Mouse (Mus musculus) lung, embryonic 15.5 days (tissue): ENCODE measurements around the gene Tfap2e. TPM values are rescaled to one million over a fixed set of nuclear protein-coding genes. Genes with fewer than 3 reads are reported as not detected.

Experiments used
- ATAC-seq: fragments of 200-750 bp; cut with Nextera tagmentation; 2 replicates; pipeline ENCODE4 v1.8.0; 2017; ENCODE audit warnings: moderate number of reproducible peaks, borderline replicate concordance; ENCODE audit not compliant: low FRiP score, low TSS enrichment; ENCODE audit errors: extremely low read depth
- H3K27ac ChIP-seq: fragments of 300-500 bp; sonication (generic); 2 replicates; pipeline ENCODE4 v1.5.1; 2015; ENCODE audit warnings: moderate library complexity, mild to moderate bottlenecking, inconsistent platforms
- H3K27me3 ChIP-seq: fragments of 300-500 bp; sonication (generic); 2 replicates; pipeline ENCODE4 v1.6.1; 2015; ENCODE audit warnings: inconsistent platforms
- H3K36me3 ChIP-seq: fragments of 300-500 bp; sonication (generic); 2 replicates; pipeline ENCODE4 v1.6.1; 2015; ENCODE audit warnings: inconsistent platforms
- H3K4me1 ChIP-seq: fragments of 300-500 bp; sonication (generic); 2 replicates; pipeline ENCODE4 v1.6.1; 2015; ENCODE audit warnings: inconsistent platforms
- H3K4me2 ChIP-seq: fragments of 300-500 bp; sonication (generic); 2 replicates; pipeline ENCODE4 v1.6.1; 2015; ENCODE audit warnings: inconsistent platforms, mild to moderate bottlenecking, moderate library complexity
- H3K4me3 ChIP-seq: fragments of 300-500 bp; sonication (generic); 2 replicates; pipeline ENCODE4 v1.5.1; 2015; ENCODE audit warnings: mild to moderate bottlenecking, inconsistent platforms
- H3K9ac ChIP-seq: fragments of 300-500 bp; sonication (generic); 2 replicates; pipeline ENCODE4 v1.6.1; 2015; ENCODE audit warnings: inconsistent platforms
- H3K9me3 ChIP-seq: fragments of 300-500 bp; sonication (generic); 2 replicates; pipeline ENCODE4 v1.6.1; 2016; ENCODE audit warnings: inconsistent platforms
- WGBS: fragments of 180-500 bp; shearing (Covaris S2); methylation state at CpG from one replicate; pipeline ENCODE4 v1.1.7; 2015; 5-methylcytosine and 5-hydroxymethylcytosine counted together
- polyA plus RNA-seq: library from polyadenylated mRNA; unstranded; fragments of >200 nt; fragmentation: Nextera tagmentation; extraction: Ambion mirVana; gene quantifications from 2 replicates; pipeline ENCODE4 v1.2.1, GENCODE M21; 2015

Gene Tfap2e
- polyA plus RNA-seq, 1 experiment from 2014 or later: 0.09 TPM

- Histone ChIP-seq H3K36me3 (peaks cover 28% of the 10 kb centered on the region), H3K27me3 (no peaks in the 10 kb centered on the region), H3K4me2 (peak overlapping the region; percentile 96; the same call in 1 of the 2 replicates), H3K27ac (no peak overlapping the region), H3K9ac (no peak overlapping the region), H3K4me3 (no peak overlapping the region), H3K4me1 (peaks cover 46% of the 10 kb centered on the region), H3K9me3 (no peaks in the 10 kb centered on the region)
- ATAC-seq: no peak
- WGBS: 66% methylated on average over 8 of the region's 8 CpGs
Observed at GRCm38 (mm10) chr4:126750863-126751555, 15.0 kb upstream of the Tfap2e start.

DNA sequence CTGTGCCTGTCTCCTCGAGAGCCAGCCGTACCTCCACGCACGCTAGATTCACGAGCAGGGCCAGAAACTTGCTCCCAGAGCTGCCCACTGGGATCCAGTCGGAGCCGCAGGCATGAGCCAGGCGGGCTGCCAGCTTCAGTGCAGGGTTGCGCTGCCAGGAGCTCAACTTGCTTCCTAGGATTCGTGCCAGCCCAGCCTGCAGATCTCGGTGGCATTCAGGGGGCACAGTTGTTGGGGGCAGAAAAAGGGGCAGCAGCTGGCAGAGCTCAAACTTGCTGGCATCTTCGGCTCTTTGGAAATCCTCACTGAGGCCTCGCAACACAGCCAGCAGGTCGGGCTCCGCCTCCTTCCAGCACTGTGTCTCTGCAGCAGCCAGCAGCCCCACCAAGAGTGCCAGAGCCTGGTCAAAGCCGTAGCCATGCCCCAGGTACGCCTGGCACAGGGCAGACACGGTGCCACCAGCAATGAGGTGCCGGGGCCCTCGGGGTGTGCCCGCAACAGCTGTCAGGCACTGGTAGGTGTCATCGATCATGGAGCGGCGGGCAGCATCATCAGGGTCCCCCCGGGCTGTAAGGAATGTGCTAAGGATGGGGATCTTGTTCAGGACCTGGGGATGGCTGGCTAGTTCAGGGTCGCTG lies 14.1 kb upstream of the Tfap2e start:
- Histone ChIP-seq H3K9me3 (no peaks in the 10 kb centered on the region), H3K4me3 (no peak overlapping the region), H3K36me3 (peaks cover 33% of the 10 kb centered on the region), H3K4me2 (no peak overlapping the region), H3K4me1 (peaks cover 40% of the 10 kb centered on the region), H3K9ac (no peak overlapping the region), H3K27ac (no peak overlapping the region), H3K27me3 (no peaks in the 10 kb centered on the region)
- ATAC-seq: no peak
- WGBS: 82% methylated on average over 26 of the region's 26 CpGs

DNA sequence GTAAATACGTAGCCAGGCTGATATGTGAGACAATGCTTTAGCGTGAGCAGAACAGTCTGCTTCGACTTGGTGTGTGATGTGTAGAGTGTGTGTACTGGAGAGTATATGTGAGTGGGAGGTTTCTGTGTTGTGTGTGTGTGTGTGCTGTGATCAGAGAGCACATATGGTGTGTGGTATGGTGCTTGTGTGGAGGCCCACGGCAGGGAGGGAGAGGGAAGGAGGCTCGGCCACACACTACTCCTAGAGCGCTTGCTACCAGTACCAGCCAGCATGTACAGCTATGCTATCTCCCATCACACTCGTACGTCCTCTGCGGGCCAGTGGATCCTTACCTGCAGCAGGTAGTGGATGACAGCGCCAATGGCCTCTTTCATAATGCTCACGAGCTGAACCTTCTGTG lies 13.5 kb upstream of the Tfap2e start:
- no peaks in the 10 kb centered on the region for H3K9me3 ChIP-seq
- no peak for ATAC-seq
- peaks cover 39% of the 10 kb centered on the region for H3K36me3 ChIP-seq
- 84% methylated on average over 11 of the region's 11 CpGs for WGBS
- H3K4me3 ChIP-seq: no peak overlapping the region
- H3K9ac ChIP-seq: no peak overlapping the region
- H3K4me1 ChIP-seq: peaks cover 35% of the 10 kb centered on the region
- H3K4me2 ChIP-seq: no peak overlapping the region
- no peaks in the 10 kb centered on the region for H3K27me3 ChIP-seq
- no peak overlapping the region for H3K27ac ChIP-seq

GRCm38 (mm10) chr4:126748381-126748780 lies 12.3 kb upstream of the Tfap2e start:
- H3K4me3 ChIP-seq: no peak overlapping the region
- H3K27me3 ChIP-seq: no peaks in the 10 kb centered on the region
- H3K36me3 ChIP-seq: peaks cover 43% of the 10 kb centered on the region
- H3K27ac ChIP-seq: no peak overlapping the region
- H3K4me1 ChIP-seq: peaks cover 31% of the 10 kb centered on the region
- H3K4me2 ChIP-seq: no peak overlapping the region
- no peak for ATAC-seq
- H3K9me3 ChIP-seq: no peaks in the 10 kb centered on the region
- no peak overlapping the region for H3K9ac ChIP-seq
- 92% methylated on average over 8 of the region's 8 CpGs for WGBS

- H3K27me3 ChIP-seq: no peaks in the 10 kb centered on the region
- no peak overlapping the region for H3K4me3 ChIP-seq
- 72% methylated on average over 10 of the region's 10 CpGs for WGBS
- H3K36me3 ChIP-seq: peaks cover 43% of the 10 kb centered on the region
- H3K4me1 ChIP-seq: peaks cover 20% of the 10 kb centered on the region
- no peak overlapping the region for H3K27ac ChIP-seq
- no peak for ATAC-seq
- no peak overlapping the region for H3K9ac ChIP-seq
- no peak overlapping the region for H3K4me2 ChIP-seq
- H3K9me3 ChIP-seq: no peaks in the 10 kb centered on the region
Observed at GRCm38 (mm10) chr4:126746194-126746840, 10.3 kb upstream of the Tfap2e start.

GRCm38 (mm10) chr4:126745506-126746193 lies 9.6 kb upstream of the Tfap2e start:
- no peaks in the 10 kb centered on the region for H3K9me3 ChIP-seq
- peaks cover 43% of the 10 kb centered on the region for H3K36me3 ChIP-seq
- no peak overlapping the region for H3K27ac ChIP-seq
- ATAC-seq: no peak
- no peaks in the 10 kb centered on the region for H3K27me3 ChIP-seq
- H3K9ac ChIP-seq: no peak overlapping the region
- 46% methylated on average over 13 of the region's 13 CpGs for WGBS
- no peak overlapping the region for H3K4me2 ChIP-seq
- no peak overlapping the region for H3K4me3 ChIP-seq
- peaks cover 14% of the 10 kb centered on the region for H3K4me1 ChIP-seq

DNA sequence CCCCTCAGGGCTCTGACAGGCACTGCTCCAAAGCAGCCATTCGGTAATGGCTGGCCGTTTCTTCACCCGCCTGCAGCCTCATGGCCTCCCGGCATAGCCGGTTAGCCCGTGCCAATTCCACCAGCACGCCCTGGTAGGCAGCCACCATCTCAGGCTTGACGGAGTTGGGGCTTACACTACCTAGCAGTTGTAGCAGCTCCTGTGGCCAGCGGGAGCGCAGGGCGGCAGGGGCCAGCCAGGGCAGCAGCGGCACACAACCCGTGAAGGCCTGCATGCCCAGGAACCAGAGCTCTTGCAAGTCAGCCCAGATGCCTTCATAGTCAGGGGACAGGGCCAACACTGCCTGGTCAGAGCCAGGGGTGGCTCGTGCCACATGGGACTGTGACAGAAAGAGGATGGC lies 8.8 kb upstream of the Tfap2e start:
- Histone ChIP-seq H3K27me3 (peaks cover 2% of the 10 kb centered on the region; the same call in 1 of the 2 replicates), H3K4me1 (peaks cover 6% of the 10 kb centered on the region; the same call in 1 of the 2 replicates), H3K4me2 (no peak overlapping the region), H3K4me3 (no peak overlapping the region), H3K36me3 (peaks cover 43% of the 10 kb centered on the region), H3K9me3 (no peaks in the 10 kb centered on the region), H3K9ac (no peak overlapping the region), H3K27ac (no peak overlapping the region)
- no peak for ATAC-seq
- 88% methylated on average over 14 of the region's 14 CpGs for WGBS

DNA sequence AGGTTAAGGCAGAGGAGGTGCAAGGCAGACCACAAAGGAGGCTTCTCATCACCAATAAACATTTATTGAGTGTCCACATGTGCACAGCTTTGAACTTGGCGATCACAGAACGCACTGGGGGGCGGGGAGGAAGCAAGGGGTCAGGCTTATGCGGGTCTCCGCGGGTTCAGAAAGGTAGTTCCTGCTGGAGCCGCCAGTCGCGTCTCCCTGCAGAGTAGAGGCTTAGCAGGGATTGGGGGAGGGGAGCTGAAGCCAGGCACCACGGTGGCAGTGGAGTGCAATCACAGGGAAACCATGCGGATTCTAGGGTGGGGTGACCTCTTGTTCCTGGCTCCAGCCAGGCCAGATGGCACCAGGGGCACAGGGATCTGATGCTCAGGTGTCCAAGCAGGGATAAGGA lies 7.7 kb upstream of the Tfap2e start:
- Histone ChIP-seq H3K36me3 (peaks cover 39% of the 10 kb centered on the region), H3K27ac (no peak overlapping the region), H3K9ac (no peak overlapping the region), H3K4me1 (peaks cover 2% of the 10 kb centered on the region; the same call in 1 of the 2 replicates), H3K9me3 (no peaks in the 10 kb centered on the region), H3K4me2 (no peak overlapping the region), H3K4me3 (no peak overlapping the region), H3K27me3 (peaks cover 13% of the 10 kb centered on the region)
- WGBS: 22% methylated on average over 11 of the region's 11 CpGs
- no peak for ATAC-seq

DNA sequence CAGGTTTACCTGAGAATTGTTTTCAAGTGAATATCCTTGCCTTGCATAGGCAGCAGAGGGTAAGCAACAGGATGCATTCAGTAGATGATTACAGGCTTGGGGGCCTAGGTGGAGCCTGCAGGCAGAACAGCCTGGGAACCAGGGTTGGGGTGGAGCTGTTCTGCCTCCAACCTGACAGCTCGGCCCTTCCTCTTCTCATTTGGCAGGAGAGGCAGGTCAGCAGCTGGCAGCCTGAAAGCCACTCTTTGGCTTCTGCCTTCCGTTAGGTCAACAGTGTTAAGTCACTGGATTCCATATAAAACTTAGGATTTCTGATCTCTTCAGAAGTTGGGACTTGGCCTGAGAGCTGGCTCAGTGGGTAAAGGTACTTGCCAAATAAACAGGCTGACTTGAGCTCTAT lies 6.9 kb upstream of the Tfap2e start:
- Histone ChIP-seq H3K27ac (no peak overlapping the region), H3K36me3 (peaks cover 32% of the 10 kb centered on the region), H3K9me3 (no peaks in the 10 kb centered on the region), H3K9ac (no peak overlapping the region), H3K4me3 (no peak overlapping the region), H3K27me3 (peaks cover 20% of the 10 kb centered on the region), H3K4me2 (no peak overlapping the region), H3K4me1 (peaks cover 2% of the 10 kb centered on the region; the same call in 1 of the 2 replicates)
- no peak for ATAC-seq
- WGBS: 47% methylated on average over 2 of the region's 2 CpGs

GRCm38 (mm10) chr4:126741448-126741847 lies 5.4 kb upstream of the Tfap2e start:
- H3K9me3 ChIP-seq: no peaks in the 10 kb centered on the region
- 0 out of 2 replicates have a peak, but pooled peaks have one; percentile 44 for ATAC-seq
- no peak overlapping the region for H3K9ac ChIP-seq
- H3K36me3 ChIP-seq: peaks cover 19% of the 10 kb centered on the region
- peaks cover 36% of the 10 kb centered on the region for H3K27me3 ChIP-seq
- WGBS: 4% methylated on average over 12 of the region's 12 CpGs
- H3K4me1 ChIP-seq: peaks cover 2% of the 10 kb centered on the region
- no peak overlapping the region for H3K4me3 ChIP-seq
- H3K27ac ChIP-seq: no peak overlapping the region
- 0 out of 2 replicates have a peak overlapping the region, but pooled peaks have one; percentile 7 for H3K4me2 ChIP-seq

- H3K4me1 ChIP-seq: peaks cover 15% of the 10 kb centered on the region
- H3K36me3 ChIP-seq: peaks cover 9% of the 10 kb centered on the region
- no peak for ATAC-seq
- H3K27ac ChIP-seq: no peak overlapping the region
- H3K4me2 ChIP-seq: no peak overlapping the region
- no peak overlapping the region for H3K4me3 ChIP-seq
- no peak overlapping the region for H3K9ac ChIP-seq
- H3K9me3 ChIP-seq: no peaks in the 10 kb centered on the region
- 19% methylated on average over 10 of the region's 10 CpGs for WGBS
- peaks cover 49% of the 10 kb centered on the region for H3K27me3 ChIP-seq
Observed at GRCm38 (mm10) chr4:126739966-126740676, 4.1 kb upstream of the Tfap2e start.
